Mouse (Mus musculus) urinary bladder, postnatal 4 days (tissue): ENCODE data around the gene Gm20696.

Source experiments
- DNase-seq, 2 experiments: peaks; one replicate each; pipeline ENCODE4 v3.0.0; 2021 to 2022; ENCODE audit warnings: low spot score in 2 of 2

The Gm20696 gene

GRCm38 (mm10) chr6:99572071-99572470, 94.5 kb downstream of the Gm20696 start:
- no peak for DNase-seq

DNA sequence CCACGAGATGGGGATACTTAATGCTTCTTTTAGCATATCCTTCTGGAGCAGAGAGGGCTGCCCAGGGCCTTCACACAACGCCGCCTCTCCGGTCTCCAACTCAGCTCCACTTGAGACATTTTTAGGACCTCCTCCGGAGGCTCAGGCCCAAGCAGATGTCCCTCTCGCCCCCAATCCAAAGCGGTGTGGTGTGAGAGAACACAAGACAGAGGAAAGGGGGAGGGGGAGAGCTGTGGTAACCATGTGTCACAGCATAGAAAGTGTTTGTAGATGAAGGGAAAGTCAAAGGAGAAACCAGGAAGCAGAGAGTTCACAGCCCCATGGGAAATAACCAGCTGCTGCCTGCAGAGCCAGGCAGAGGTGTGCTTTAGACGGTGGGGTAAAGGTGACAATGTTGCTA, 99.7 kb downstream of the Gm20696 start:
- no peak for DNase-seq

GRCm38 (mm10) chr6:99564766-99565165, 101.8 kb downstream of the Gm20696 start:
- no peak for DNase-seq

- DNase-seq, result no peak
Observed at GRCm38 (mm10) chr6:99556950-99557349, 109.6 kb downstream of the Gm20696 start.

DNA sequence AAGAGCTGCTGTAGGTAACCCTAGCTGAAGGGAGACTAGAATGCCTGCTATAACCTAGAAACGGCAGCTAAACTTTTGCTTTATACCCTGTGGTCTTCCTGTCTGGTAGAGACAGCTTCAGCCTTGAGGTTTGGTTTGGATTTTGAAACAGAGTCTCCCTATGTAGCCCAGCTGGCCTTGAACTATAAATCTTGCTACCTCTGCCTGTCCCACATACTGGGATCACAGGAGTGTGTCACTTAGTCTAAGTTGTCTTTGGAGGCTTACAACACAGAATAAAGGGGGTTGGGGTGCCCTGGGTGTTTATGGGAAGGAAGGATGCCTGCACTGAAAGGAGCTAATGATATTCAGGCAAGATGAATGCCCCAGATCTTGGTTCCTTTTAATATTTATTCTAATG, 113.8 kb downstream of the Gm20696 start:
- DNase-seq, result no peak

- no peak for DNase-seq
Observed at GRCm38 (mm10) chr6:99546416-99546815, 120.2 kb downstream of the Gm20696 start.

- no peak for DNase-seq
Observed at GRCm38 (mm10) chr6:99545437-99545836, 121.2 kb downstream of the Gm20696 start.

- DNase-seq, result no peak
Observed at GRCm38 (mm10) chr6:99541105-99541504, 125.5 kb downstream of the Gm20696 start.

- DNase-seq, result no peak
Observed at GRCm38 (mm10) chr6:99540653-99541052, 125.9 kb downstream of the Gm20696 start.

GRCm38 (mm10) chr6:99540146-99540545, 126.5 kb downstream of the Gm20696 start:
- no peak for DNase-seq

- DNase-seq, result no peak
Observed at GRCm38 (mm10) chr6:99538194-99538941, 128.2 kb downstream of the Gm20696 start.

DNA sequence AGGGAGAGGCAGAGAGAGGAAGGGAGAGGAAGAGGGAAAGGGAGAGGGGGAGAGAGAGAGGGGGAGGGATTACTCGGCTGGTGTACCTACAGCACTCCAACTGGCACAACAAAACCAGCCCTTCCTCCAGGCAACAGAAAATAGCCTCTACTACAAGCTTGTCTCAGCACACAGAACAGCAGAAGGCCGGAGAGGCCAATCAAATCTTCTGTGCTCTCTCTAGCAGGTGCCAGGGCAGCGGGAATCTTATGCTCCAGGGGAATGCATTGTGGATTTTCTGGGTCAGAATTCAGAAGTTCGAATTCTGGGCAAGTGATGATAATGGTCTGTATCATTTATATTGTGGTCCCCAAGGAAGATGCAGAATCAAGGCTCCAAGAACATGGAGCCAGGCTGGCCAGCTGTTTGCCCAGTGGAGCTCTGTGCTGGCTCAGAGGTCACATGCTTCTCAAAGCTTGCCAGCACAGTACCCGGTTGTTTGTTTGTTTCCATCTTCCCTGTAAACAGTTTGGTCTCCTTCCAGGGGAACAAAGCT, 132.3 kb downstream of the Gm20696 start:
- DNase-seq, result no peak

DNA sequence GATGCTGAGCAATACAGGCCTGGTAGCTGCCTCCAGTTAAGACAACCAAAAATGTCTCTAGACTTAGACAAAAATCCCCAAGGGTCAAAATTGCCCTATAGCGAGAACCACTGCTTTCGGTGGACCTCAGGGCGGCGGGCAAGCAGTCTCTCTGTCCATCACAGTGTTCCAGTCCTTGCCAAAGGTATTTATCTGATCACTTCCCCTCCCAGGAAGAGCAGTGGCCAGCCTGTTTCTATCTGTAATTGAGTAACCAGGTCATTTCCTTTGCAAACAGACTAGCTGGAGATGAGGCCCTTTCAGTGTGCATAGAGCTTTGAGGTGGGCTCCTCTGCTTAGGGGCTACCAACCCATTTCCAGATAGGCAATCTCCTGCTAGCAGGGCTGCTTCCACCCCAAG, 134.1 kb downstream of the Gm20696 start:
- no peak for DNase-seq

GRCm38 (mm10) chr6:99528972-99529371, 137.6 kb downstream of the Gm20696 start:
- DNase-seq, result no peak

- no peak for DNase-seq
Observed at GRCm38 (mm10) chr6:99527457-99528105, 139.0 kb downstream of the Gm20696 start.

DNA sequence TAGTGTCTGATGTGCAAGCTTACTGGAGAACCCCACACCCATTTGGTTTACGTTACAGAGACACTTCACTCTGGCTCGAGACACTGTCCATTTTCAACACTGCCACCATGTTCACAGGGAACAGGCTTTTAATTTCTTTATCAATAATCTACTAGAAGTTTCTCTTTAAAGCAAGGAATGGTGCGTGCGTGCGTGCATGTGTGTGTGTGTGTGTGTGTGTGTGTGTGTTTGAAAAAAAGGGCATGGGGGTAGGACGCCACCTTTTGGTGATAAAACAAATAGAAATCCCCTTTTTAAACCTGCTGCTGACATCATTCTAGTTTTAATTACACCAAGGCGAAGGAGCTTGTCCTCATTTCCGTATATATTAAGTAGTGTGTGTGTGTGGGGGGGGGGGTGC, 141.2 kb downstream of the Gm20696 start:
- DNase-seq, result no peak

DNA sequence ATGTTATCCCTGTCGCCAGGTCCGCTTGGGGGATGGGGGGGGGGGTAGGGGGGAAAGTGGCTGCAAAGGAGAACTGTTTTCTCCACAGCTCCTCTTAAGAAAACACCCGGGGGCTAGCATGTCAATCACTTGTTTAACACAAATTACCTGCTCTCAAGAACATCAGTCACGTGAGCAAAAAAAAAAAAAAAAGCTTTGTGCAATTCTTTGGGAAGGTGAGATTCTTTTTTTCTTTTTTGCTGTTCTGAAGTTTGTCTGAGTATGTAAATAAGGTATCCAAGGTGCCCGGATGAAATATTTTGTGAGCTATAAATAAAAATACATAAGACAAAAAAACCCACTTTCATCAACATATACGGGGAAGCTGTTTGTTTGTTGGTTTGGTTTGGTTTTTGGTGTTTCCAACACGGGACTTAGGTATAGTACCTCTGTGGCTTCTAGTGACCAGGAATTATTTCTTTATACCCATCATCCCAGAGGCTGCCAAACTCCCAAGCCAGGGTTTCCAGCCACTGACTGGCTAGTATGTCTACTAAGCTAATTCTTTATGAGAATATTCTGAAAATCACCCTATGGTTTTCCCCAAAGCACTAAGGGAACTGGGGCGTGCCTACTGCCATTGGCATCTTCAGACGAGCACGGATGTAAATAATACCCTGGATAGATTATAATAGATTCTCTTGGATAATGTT, 142.8 kb downstream of the Gm20696 start:
- DNase-seq, result no peak

DNA sequence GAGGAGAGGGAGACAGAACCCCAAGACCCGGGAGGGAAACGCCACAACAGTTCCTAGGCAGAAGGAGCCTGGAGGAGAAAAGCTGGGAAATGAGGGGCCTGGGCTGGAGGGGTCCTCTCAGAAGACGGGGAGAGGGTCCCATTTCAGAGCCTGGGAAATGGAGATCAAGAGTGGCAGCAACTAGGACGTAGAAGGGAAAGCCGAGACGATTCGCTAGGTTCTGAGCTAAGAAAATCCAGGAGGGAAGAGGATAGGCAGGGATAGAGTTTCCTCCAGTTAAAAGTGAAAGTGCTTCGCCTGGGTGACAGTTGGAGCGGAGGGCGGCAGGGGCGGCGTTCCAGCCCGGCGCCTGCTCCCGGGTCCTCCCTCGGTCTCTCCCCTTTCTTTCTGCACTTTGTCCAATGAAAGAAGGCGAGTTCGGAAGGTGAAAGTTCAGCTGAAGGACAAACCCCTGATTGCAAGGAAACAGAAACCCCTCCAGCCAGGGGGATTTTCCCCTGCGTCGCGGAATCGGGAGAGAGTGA, 143.4 kb downstream of the Gm20696 start:
- peak; percentile 70 to 72 for DNase-seq

GRCm38 (mm10) chr6:99522359-99523108, 144.1 kb downstream of the Gm20696 start, which contains the start of gene Foxp1:
TSS of gene Foxp1 (minus strand) at chr6:99522721.
- peak; percentile 65 to 66 for DNase-seq

DNA sequence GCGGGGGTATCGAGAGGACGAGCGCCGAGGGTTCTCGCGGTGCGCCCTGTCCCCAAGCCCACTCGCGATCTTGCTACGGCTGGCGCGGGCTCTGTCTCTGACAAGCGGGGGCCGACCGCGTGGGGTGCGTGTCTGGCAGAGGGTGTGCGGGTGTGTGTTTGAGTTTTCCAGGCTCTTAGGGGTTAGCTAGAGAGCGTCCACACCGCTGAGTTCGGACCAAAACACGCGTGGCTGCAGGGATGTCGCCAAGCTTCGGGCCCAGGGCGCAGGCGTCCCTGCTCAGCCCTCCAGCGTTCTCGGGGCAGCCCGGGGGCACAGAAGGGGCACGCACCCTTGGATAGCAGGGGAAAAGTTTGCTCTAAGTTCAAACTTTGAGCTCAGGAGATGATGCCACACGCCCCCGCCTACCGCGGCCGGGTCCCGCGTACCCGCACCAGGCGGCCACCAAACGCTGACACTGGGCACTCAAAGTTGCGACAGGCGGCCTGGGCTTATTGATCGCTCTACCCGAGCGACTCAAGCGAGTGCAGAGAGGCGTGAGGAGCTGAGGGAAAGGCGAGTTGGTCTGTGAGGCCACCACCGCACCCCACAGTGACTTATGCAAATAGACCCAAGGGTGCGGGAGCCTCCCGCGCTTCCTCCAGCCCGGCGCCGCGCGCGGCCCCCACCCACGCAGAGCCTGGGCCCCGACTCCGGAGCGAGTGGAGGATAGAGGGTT, 144.8 kb downstream of the Gm20696 start:
- peak; percentile 35 to 62 for DNase-seq
